Mouse (Mus musculus): ENCODE results near the gene Klf11.

Klf11 gene

GRCm38 (mm10) chr12:24659923-24660322 is 8.8 kb downstream of the Klf11 start:
- TF ChIP-seq CTCF (conservative IDR thresholded peaks at IDR 0.05; ENCODE audit: low read length), result no peak
- no peak for TF ChIP-seq NANOG (IDR thresholded peaks at IDR 0.05; ENCODE audit: borderline replicate concordance, low read length)
- no peak for TF ChIP-seq POU5F1 (IDR thresholded peaks at IDR 0.05; ENCODE audit: borderline replicate concordance, low read length)
- Histone ChIP-seq H3K4me1 (replicated peaks; ENCODE audit: low read depth, low read length) (peaks cover 20% of the 10 kb centered on the region; the same call in 1 of the 2 replicates), H3K4me3 (replicated peaks; ENCODE audit: low read length) (no peak overlapping the region), H3K27me3 (ENCODE audit: insufficient read depth, low read length) (no peaks in the 10 kb centered on the region), H3K9me3 (ENCODE audit: low read length) (no peaks in the 10 kb centered on the region), H3K36me3 (ENCODE audit: insufficient read depth, low read length) (peaks cover 76% of the 10 kb centered on the region)

GRCm38 (mm10) chr12:24661100-24661499 is 10.0 kb downstream of the Klf11 start:
- H3K4me3 ChIP-seq (replicated peaks; ENCODE audit: low read length), result no peak overlapping the region
- no peaks in the 10 kb centered on the region for H3K9me3 ChIP-seq (ENCODE audit: low read length)
- H3K27me3 ChIP-seq (ENCODE audit: insufficient read depth, low read length), result no peaks in the 10 kb centered on the region
- H3K36me3 ChIP-seq (ENCODE audit: insufficient read depth, low read length), result peaks cover 64% of the 10 kb centered on the region
- no peak for TF ChIP-seq POU5F1 (IDR thresholded peaks at IDR 0.05; ENCODE audit: borderline replicate concordance, low read length)
- no peak for TF ChIP-seq NANOG (IDR thresholded peaks at IDR 0.05; ENCODE audit: borderline replicate concordance, low read length)
- no peak for TF ChIP-seq CTCF (conservative IDR thresholded peaks at IDR 0.05; ENCODE audit: low read length)
- peaks cover 13% of the 10 kb centered on the region; the same call in 1 of the 2 replicates for H3K4me1 ChIP-seq (replicated peaks; ENCODE audit: low read depth, low read length)

DNA sequence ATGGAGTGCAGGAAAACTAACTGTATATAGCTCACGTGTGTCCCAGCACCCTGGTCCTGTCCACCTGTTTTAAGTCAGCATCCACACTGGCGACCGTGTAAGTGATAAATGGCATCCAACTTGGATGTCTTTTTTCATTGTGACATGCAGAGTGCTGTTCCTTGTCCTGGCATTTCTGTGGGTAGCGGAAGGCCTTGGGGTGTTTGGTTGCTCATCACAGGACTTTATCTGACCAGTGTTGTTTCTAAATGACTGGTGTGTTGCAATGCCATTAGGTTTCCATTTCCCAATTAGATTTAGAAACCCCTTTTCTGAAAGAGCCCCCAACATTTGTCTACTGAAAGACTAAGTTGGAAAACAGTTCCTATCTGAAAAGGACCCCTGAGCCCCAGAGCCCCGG is 11.1 kb downstream of the Klf11 start:
- peaks cover 54% of the 10 kb centered on the region for H3K36me3 ChIP-seq (ENCODE audit: insufficient read depth, low read length)
- TF ChIP-seq POU5F1 (IDR thresholded peaks at IDR 0.05; ENCODE audit: borderline replicate concordance, low read length) (no peak), NANOG (IDR thresholded peaks at IDR 0.05; ENCODE audit: borderline replicate concordance, low read length) (no peak), CTCF (conservative IDR thresholded peaks at IDR 0.05; ENCODE audit: low read length) (no peak)
- no peaks in the 10 kb centered on the region for H3K9me3 ChIP-seq (ENCODE audit: low read length)
- no peaks in the 10 kb centered on the region for H3K27me3 ChIP-seq (ENCODE audit: insufficient read depth, low read length)
- H3K4me3 ChIP-seq (replicated peaks; ENCODE audit: low read length), result no peak overlapping the region
- peaks cover 5% of the 10 kb centered on the region; the same call in 1 of the 2 replicates for H3K4me1 ChIP-seq (replicated peaks; ENCODE audit: low read depth, low read length)

- peak overlapping the region; percentile 81 for H3K4me3 ChIP-seq (replicated peaks; ENCODE audit: low read length)
- peaks cover 17% of the 10 kb centered on the region for H3K4me1 ChIP-seq (replicated peaks; ENCODE audit: low read depth, low read length)
- no peaks in the 10 kb centered on the region for H3K9me3 ChIP-seq (ENCODE audit: low read length)
- H3K27me3 ChIP-seq (ENCODE audit: insufficient read depth, low read length), result peaks cover 65% of the 10 kb centered on the region
- no peaks in the 10 kb centered on the region for H3K36me3 ChIP-seq (ENCODE audit: insufficient read depth, low read length)
- TF ChIP-seq POU5F1 (IDR thresholded peaks at IDR 0.05; ENCODE audit: borderline replicate concordance, low read length) (no peak), NANOG (IDR thresholded peaks at IDR 0.05; ENCODE audit: borderline replicate concordance, low read length) (no peak), CTCF (conservative IDR thresholded peaks at IDR 0.05; ENCODE audit: low read length) (no peak)
Measured at GRCm38 (mm10) chr12:24680096-24680491, 29.0 kb downstream of the Klf11 start.

GRCm38 (mm10) chr12:24680492-24681285 is 29.6 kb downstream of the Klf11 start:
- no peaks in the 10 kb centered on the region for H3K9me3 ChIP-seq (ENCODE audit: low read length)
- peak overlapping the region; percentile 81 for H3K4me3 ChIP-seq (replicated peaks; ENCODE audit: low read length)
- peaks cover 69% of the 10 kb centered on the region for H3K27me3 ChIP-seq (ENCODE audit: insufficient read depth, low read length)
- TF ChIP-seq POU5F1 (IDR thresholded peaks at IDR 0.05; ENCODE audit: borderline replicate concordance, low read length) (no peak), CTCF (conservative IDR thresholded peaks at IDR 0.05; ENCODE audit: low read length) (no peak), NANOG (IDR thresholded peaks at IDR 0.05; ENCODE audit: borderline replicate concordance, low read length) (no peak)
- H3K4me1 ChIP-seq (replicated peaks; ENCODE audit: low read depth, low read length), result peaks cover 17% of the 10 kb centered on the region
- H3K36me3 ChIP-seq (ENCODE audit: insufficient read depth, low read length), result no peaks in the 10 kb centered on the region

- peaks cover 17% of the 10 kb centered on the region for H3K4me1 ChIP-seq (replicated peaks; ENCODE audit: low read depth, low read length)
- peaks cover 75% of the 10 kb centered on the region for H3K27me3 ChIP-seq (ENCODE audit: insufficient read depth, low read length)
- peak within 1 kb of the TSS; percentile 81 for H3K4me3 ChIP-seq (replicated peaks; ENCODE audit: low read length)
- TF ChIP-seq CTCF (conservative IDR thresholded peaks at IDR 0.05; ENCODE audit: low read length), result no peak
- no peak for TF ChIP-seq POU5F1 (IDR thresholded peaks at IDR 0.05; ENCODE audit: borderline replicate concordance, low read length)
- no peak for TF ChIP-seq NANOG (IDR thresholded peaks at IDR 0.05; ENCODE audit: borderline replicate concordance, low read length)
- H3K36me3 ChIP-seq (ENCODE audit: insufficient read depth, low read length), result no peaks in the 10 kb centered on the region
- H3K9me3 ChIP-seq (ENCODE audit: low read length), result no peaks in the 10 kb centered on the region
Measured at GRCm38 (mm10) chr12:24681286-24682023, 30.4 kb downstream of the Klf11 start, which contains the start of gene Cys1. Gene Cys1, minus strand, starts transcription at chr12:24681813.

DNA sequence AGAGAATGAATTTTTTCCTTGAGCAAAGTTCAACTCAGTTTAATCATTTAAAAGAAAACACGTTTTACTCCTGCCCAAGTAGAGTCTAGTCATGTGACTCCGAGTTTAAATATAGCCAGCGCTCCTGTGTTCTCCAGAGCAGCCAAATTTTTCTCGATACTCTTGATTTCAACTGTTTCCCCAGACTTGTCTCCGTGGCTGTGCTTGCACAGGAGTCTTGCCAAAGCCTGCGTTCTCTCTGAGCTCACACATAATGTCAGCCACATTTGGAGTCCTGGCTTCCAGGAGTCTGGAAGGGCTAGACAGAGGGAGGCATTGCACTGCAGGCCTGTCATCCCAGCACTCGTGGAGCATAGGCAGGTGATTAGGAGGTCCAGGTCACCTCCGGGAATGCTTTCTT is 31.5 kb downstream of the Klf11 start:
- Histone ChIP-seq H3K27me3 (ENCODE audit: insufficient read depth, low read length) (peaks cover 76% of the 10 kb centered on the region), H3K36me3 (ENCODE audit: insufficient read depth, low read length) (no peaks in the 10 kb centered on the region), H3K4me1 (replicated peaks; ENCODE audit: low read depth, low read length) (peaks cover 17% of the 10 kb centered on the region), H3K9me3 (ENCODE audit: low read length) (no peaks in the 10 kb centered on the region), H3K4me3 (replicated peaks; ENCODE audit: low read length) (no peak overlapping the region)
- TF ChIP-seq CTCF (conservative IDR thresholded peaks at IDR 0.05; ENCODE audit: low read length), result no peak
- no peak for TF ChIP-seq NANOG (IDR thresholded peaks at IDR 0.05; ENCODE audit: borderline replicate concordance, low read length)
- no peak for TF ChIP-seq POU5F1 (IDR thresholded peaks at IDR 0.05; ENCODE audit: borderline replicate concordance, low read length)

DNA sequence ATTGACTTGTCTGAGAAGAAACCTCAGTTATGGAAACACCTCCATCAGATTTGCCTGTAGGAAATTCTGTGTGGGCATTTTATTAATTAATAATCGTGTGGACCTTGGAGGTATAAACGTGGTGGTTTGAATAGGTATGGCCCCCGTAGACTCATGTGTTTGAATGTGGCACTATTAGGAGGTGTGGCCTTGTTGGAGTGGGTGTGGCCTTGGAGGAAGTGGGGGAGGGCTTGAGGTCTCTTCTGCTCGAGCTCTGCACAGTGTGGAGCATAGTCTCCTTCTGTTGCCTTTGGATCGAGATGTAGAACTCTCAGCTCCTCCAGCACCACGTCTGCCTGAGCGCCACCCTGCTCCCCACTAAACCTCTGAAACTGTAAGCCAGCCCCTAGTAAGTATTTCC is 32.4 kb downstream of the Klf11 start:
- TF ChIP-seq NANOG (IDR thresholded peaks at IDR 0.05; ENCODE audit: borderline replicate concordance, low read length), result no peak
- TF ChIP-seq CTCF (conservative IDR thresholded peaks at IDR 0.05; ENCODE audit: low read length), result no peak
- TF ChIP-seq POU5F1 (IDR thresholded peaks at IDR 0.05; ENCODE audit: borderline replicate concordance, low read length), result no peak
- Histone ChIP-seq H3K9me3 (ENCODE audit: low read length) (no peaks in the 10 kb centered on the region), H3K27me3 (ENCODE audit: insufficient read depth, low read length) (peaks cover 74% of the 10 kb centered on the region), H3K4me1 (replicated peaks; ENCODE audit: low read depth, low read length) (peaks cover 17% of the 10 kb centered on the region), H3K36me3 (ENCODE audit: insufficient read depth, low read length) (no peaks in the 10 kb centered on the region), H3K4me3 (replicated peaks; ENCODE audit: low read length) (no peak overlapping the region)
